Mouse (Mus musculus) activated CD4-positive, CD25-positive, alpha-beta regulatory T cell, adult 9 weeks (primary cell): ENCODE measurements around the gene Pex1. TPM values are rescaled to one million over a fixed set of nuclear protein-coding genes. Genes with fewer than 3 reads are reported as not detected.

Experiments used
- polyA plus RNA-seq: library from polyadenylated mRNA; unstranded; fragments of 100-300 nt; shearing (Covaris generic); gene quantifications from one replicate; pipeline ENCODE4 v1.2.1, GENCODE M21; 2017

The Pex1 gene
- 13.0 TPM for polyA plus RNA-seq

GRCm38 (mm10) chr5:3595693-3596398 lies at the start of gene Pex1:
Pex1 (plus strand) TSS chr5:3596066.

GRCm38 (mm10) chr5:3571266-3571665 lies 24.6 kb upstream of the Pex1 start, which contains the start of gene 1700109H08Rik:
1700109H08Rik (plus strand) TSS chr5:3571566.

GRCm38 (mm10) chr5:3596399-3596766 lies 517 bp downstream of the Pex1 start, which contains the start of gene Rbm48:
Rbm48 (minus strand) TSS chr5:3596585.

GRCm38 (mm10) chr5:3650881-3651280 lies 55.0 kb downstream of the Pex1 start, which contains the start of gene Tmbim7:
Tmbim7 (plus strand) TSS chr5:3651181.

GRCm38 (mm10) chr5:3657085-3657484 lies 61.2 kb downstream of the Pex1 start, which contains the start of gene Gatad1:
Gatad1 (minus strand) TSS chr5:3657185.

Other genes with a start within 250 kb of the Pex1 start
- 32.1 TPM for gene Fam133b, start 52.2 kb upstream of the Pex1 start, polyA plus RNA-seq
- gene 1700109H08Rik, start 24.5 kb upstream of the Pex1 start, polyA plus RNA-seq, result 10.5 TPM
- gene Rbm48, start 519 bp downstream of the Pex1 start, polyA plus RNA-seq, result 29.7 TPM
- not detected for gene Tmbim7, start 55.1 kb downstream of the Pex1 start, polyA plus RNA-seq
- gene Gatad1, start 61.1 kb downstream of the Pex1 start, polyA plus RNA-seq, result 9.3 TPM
- 10.2 TPM for gene Ankib1, start 206.9 kb downstream of the Pex1 start, polyA plus RNA-seq
- 97.4 TPM for gene Krit1, start 207.1 kb downstream of the Pex1 start, polyA plus RNA-seq
- 0.43 TPM for gene Lrrd1, start 249.1 kb downstream of the Pex1 start, polyA plus RNA-seq